Mouse (Mus musculus): ENCODE data around the gene Ints3. TPM values are rescaled to one million over a fixed set of nuclear protein-coding genes. Genes with fewer than 3 reads are reported as not detected.

The Ints3 gene
- polyA plus RNA-seq, 1 experiment, result not detected

DNA sequence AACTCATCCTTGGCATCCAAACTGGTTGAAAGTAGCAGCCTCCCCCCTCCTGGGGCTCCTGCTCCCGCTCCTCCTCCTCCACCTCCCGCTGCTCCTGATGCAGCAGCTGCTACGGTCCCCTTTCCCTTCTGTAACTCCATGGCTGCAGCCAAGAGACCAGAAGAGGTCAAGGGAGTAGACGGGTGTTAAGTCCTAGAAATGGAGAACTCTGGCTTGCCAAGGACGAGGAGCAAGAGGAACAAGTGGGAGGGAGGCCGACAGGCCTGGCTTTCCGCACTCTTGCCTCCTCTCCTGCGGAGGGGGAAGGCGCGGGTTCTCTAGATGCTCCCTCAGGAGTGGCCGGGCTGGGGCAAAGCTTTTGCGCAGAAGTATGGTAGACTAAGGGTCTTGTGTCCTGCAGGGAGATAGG, 607 bp downstream of the Ints3 start:
- no peak for TF ChIP-seq POLR2A (IDR thresholded peaks at IDR 0.05; ENCODE audit: insufficient read depth, low read depth, low read length)
- no peak for TF ChIP-seq CTCF (IDR thresholded peaks at IDR 0.05; ENCODE audit: insufficient read depth, low read depth, low read length)
- Histone ChIP-seq H3K4me1 (ENCODE audit: control insufficient read depth, insufficient read depth, low read length) (peaks cover 4% of the 10 kb centered on the region; the same call in 1 of the 2 replicates), H3K4me3 (ENCODE audit: insufficient read depth, low read depth, low read length) (peak overlapping the region; percentile 66), H3K27ac (ENCODE audit: insufficient read depth, low read depth, low read length) (peak overlapping the region; percentile 88)
- WGBS, result 0% methylated on average over 12 of the region's 12 CpGs

DNA sequence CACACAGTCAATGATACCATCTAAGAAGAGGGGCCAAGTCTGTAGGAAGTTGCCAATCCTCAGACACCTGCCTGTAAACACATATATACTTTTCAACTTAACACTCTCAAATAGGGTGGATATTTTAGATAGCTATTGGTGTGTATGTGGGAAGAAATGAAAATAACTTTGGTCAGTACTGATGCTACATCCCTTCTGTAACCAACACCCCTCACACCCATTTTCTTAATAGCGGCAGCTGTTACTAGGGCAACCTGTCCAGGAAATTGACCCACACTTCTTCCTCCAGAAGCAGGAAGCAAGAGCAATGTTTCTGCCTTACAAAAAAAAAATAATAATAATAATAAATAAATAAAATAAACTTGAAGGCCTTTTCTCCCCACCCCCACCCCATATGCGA, 1.1 kb downstream of the Ints3 start:
- 11% methylated on average over 2 of the region's 2 CpGs for WGBS
- peak overlapping the region; percentile 66 for H3K4me3 ChIP-seq (ENCODE audit: insufficient read depth, low read depth, low read length)
- no peak for TF ChIP-seq CTCF (IDR thresholded peaks at IDR 0.05; ENCODE audit: insufficient read depth, low read depth, low read length)
- TF ChIP-seq POLR2A (IDR thresholded peaks at IDR 0.05; ENCODE audit: insufficient read depth, low read depth, low read length), result no peak
- H3K27ac ChIP-seq (ENCODE audit: insufficient read depth, low read depth, low read length), result no peak overlapping the region
- H3K4me1 ChIP-seq (ENCODE audit: control insufficient read depth, insufficient read depth, low read length), result peaks cover 4% of the 10 kb centered on the region; the same call in 1 of the 2 replicates

DNA sequence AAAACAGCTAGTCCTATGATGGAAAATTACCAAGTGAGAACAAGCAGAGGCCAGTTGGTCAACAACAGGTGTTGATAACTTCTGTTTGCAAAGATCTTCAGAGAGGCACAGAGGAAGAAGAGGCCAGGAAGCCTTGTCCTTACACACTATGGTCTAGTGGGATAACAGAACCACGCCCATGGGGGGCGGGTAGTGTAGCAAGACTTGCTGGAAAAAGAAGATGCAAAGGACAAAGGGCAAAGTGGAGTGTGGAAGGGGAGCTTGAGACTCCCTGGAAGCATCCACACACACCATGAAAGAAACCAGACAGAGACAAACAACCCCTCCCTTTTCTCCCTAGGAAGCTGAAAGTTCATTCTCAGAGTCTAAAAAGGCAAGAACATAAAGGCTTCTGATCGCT, 3.8 kb downstream of the Ints3 start:
- Histone ChIP-seq H3K4me1 (ENCODE audit: control insufficient read depth, insufficient read depth, low read length) (peaks cover 4% of the 10 kb centered on the region; the same call in 1 of the 2 replicates), H3K4me3 (ENCODE audit: insufficient read depth, low read depth, low read length) (no peak overlapping the region), H3K27ac (ENCODE audit: insufficient read depth, low read depth, low read length) (no peak overlapping the region)
- no peak for TF ChIP-seq POLR2A (IDR thresholded peaks at IDR 0.05; ENCODE audit: insufficient read depth, low read depth, low read length)
- no peak for TF ChIP-seq CTCF (IDR thresholded peaks at IDR 0.05; ENCODE audit: insufficient read depth, low read depth, low read length)
- WGBS, result 89% methylated on average over 3 of the region's 3 CpGs

DNA sequence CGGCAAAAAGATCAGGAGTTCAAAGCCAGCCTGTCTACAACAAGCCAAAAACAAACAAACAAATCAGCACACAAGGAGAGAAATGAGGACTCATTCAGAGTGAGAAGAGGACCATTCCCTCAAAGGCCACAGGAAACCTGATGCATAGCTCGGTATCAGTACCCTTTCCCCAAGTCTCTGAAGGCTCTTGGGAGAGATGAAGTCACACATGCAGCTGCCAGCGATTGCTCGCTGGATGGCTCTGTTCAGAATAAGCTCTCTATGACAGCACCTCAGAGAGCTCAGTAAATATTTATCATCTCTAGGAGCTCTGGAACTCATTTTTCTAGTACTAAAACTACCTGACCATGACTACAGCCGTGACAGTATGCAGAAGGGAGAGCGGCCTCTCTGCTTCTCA, 5.2 kb downstream of the Ints3 start:
- TF ChIP-seq CTCF (IDR thresholded peaks at IDR 0.05; ENCODE audit: insufficient read depth, low read depth, low read length) (no peak), POLR2A (IDR thresholded peaks at IDR 0.05; ENCODE audit: insufficient read depth, low read depth, low read length) (no peak)
- 88% methylated on average over 6 of the region's 6 CpGs for WGBS
- no peak overlapping the region for H3K4me3 ChIP-seq (ENCODE audit: insufficient read depth, low read depth, low read length)
- no peak overlapping the region for H3K27ac ChIP-seq (ENCODE audit: insufficient read depth, low read depth, low read length)
- H3K4me1 ChIP-seq (ENCODE audit: control insufficient read depth, insufficient read depth, low read length), result peaks cover 4% of the 10 kb centered on the region; the same call in 1 of the 2 replicates

DNA sequence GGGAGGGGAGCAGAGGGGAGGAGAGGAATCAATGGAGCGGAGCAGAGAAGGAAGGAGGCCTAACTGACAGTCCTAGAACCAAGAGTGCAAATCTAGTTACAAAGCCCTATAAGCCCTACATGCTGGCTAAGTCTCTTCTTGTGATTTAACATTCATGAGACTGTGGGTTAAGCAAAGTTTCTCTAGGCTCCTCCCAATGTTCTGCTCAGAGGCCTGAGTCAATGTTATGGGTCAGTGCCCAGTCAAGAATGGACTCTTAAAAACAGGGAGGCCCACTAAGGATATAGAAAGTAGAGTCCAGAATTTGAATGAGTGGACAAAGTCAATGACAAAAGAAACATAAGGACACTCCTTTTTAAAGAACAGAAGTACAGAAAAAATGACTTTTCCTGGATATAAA, 5.8 kb downstream of the Ints3 start:
- H3K4me3 ChIP-seq (ENCODE audit: insufficient read depth, low read depth, low read length), result no peak overlapping the region

DNA sequence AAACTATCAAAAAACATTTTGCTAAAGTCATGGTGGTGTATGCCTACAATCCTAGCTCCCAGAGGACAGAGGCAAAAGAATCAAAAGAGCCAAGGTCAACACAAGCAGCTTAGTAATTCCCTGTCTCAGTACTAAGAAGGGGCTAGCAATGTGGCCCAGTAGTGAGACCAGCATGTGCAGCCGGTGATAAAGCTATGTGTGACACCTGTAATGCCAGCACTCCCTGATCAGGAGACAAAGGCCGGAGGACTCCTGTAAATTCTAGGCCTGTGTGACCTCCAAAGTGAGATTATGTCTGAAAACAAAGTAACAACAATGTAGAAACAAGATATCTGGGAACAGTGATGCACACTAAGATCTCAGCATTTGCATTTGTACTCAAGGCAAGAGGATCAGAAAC, 7.9 kb downstream of the Ints3 start:
- TF ChIP-seq CTCF (IDR thresholded peaks at IDR 0.05; ENCODE audit: insufficient read depth, low read depth, low read length), result no peak
- no peak for TF ChIP-seq POLR2A (IDR thresholded peaks at IDR 0.05; ENCODE audit: insufficient read depth, low read depth, low read length)
- no peak overlapping the region for H3K27ac ChIP-seq (ENCODE audit: insufficient read depth, low read depth, low read length)
- H3K4me1 ChIP-seq (ENCODE audit: control insufficient read depth, insufficient read depth, low read length), result peaks cover 2% of the 10 kb centered on the region; the same call in 1 of the 2 replicates
- no peak overlapping the region for H3K4me3 ChIP-seq (ENCODE audit: insufficient read depth, low read depth, low read length)
- 93% methylated on average over 2 of the region's 2 CpGs for WGBS

More for the DNA sequence above, 5.8 kb downstream of the Ints3 start:
- 91% methylated on average over 1 of the region's 1 CpGs for WGBS
- no peak for TF ChIP-seq CTCF (IDR thresholded peaks at IDR 0.05; ENCODE audit: insufficient read depth, low read depth, low read length)
- TF ChIP-seq POLR2A (IDR thresholded peaks at IDR 0.05; ENCODE audit: insufficient read depth, low read depth, low read length), result no peak
- Histone ChIP-seq H3K27ac (ENCODE audit: insufficient read depth, low read depth, low read length) (no peak overlapping the region), H3K4me1 (ENCODE audit: control insufficient read depth, insufficient read depth, low read length) (peaks cover 4% of the 10 kb centered on the region; the same call in 1 of the 2 replicates)

DNA sequence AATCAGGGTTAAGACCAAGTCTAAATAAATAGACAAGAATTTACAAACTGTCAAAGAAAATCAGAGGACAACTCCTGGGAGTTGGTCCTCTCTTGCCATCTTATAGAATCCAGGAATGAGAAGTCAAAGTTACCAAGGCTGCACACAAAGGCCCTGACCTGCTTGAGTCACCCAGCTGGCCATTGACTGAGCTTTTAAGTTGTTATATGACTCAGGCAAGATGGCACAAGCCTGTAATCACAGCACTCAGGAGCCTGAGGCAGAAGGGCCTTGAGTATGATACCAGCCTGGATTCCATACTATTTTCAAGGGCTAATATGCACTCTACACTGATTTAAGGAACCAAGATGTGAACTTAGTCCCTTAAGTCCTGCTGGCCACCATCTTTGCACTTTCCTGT, 9.9 kb downstream of the Ints3 start:
- Histone ChIP-seq H3K27ac (ENCODE audit: insufficient read depth, low read depth, low read length) (no peak overlapping the region), H3K4me3 (ENCODE audit: insufficient read depth, low read depth, low read length) (no peak overlapping the region), H3K4me1 (ENCODE audit: control insufficient read depth, insufficient read depth, low read length) (peaks cover 1% of the 10 kb centered on the region; the same call in 1 of the 2 replicates)
- TF ChIP-seq POLR2A (IDR thresholded peaks at IDR 0.05; ENCODE audit: insufficient read depth, low read depth, low read length), result no peak
- TF ChIP-seq CTCF (IDR thresholded peaks at IDR 0.05; ENCODE audit: insufficient read depth, low read depth, low read length), result no peak

DNA sequence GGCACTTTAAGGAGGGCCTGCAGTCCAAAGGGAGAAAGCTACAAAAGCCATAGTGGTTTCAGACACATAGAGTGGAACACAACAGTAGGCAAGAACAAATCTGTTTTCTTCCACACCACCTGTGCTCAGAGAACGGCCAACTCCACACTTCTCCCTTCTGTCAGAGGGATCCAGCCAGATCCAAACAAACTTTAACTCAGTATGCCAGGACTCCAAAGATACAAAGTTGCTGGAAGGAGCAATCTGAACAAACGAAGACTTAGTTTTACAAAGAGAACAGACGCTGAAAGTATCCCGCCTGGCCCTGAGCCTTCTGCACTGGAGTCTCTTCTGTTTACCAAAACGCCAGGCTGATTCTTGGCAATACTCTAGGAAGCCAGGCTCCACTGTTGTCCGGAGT, 12.7 kb downstream of the Ints3 start:
- Histone ChIP-seq H3K27ac (ENCODE audit: insufficient read depth, low read depth, low read length) (no peak overlapping the region), H3K4me1 (ENCODE audit: control insufficient read depth, insufficient read depth, low read length) (no peaks in the 10 kb centered on the region; the same call in 1 of the 2 replicates), H3K4me3 (ENCODE audit: insufficient read depth, low read depth, low read length) (no peak overlapping the region)
- WGBS, result 68% methylated on average over 6 of the region's 6 CpGs
- TF ChIP-seq CTCF (IDR thresholded peaks at IDR 0.05; ENCODE audit: insufficient read depth, low read depth, low read length) (no peak), POLR2A (IDR thresholded peaks at IDR 0.05; ENCODE audit: insufficient read depth, low read depth, low read length) (no peak)

DNA sequence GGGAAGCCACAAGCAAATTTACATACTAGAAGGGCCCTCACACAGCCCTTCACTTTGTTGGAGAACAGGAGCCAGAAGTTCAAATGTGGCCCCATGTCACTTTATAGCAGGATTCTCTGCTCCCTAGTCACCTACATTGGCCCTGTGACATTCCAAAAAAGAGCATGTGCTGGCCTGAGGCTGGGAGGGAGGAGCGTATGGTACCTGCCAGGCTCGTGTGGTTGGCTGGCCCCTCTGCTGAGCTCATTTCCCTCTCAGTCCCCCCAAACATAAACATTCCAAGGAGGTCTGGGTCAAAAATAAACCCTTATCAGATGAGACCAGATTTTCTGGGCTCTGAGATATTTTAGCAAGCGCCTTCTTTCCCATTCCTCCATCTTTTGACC, 20.4 kb downstream of the Ints3 start:
- TF ChIP-seq CTCF (IDR thresholded peaks at IDR 0.05; ENCODE audit: insufficient read depth, low read depth, low read length) (no peak), POLR2A (IDR thresholded peaks at IDR 0.05; ENCODE audit: insufficient read depth, low read depth, low read length) (no peak)
- Histone ChIP-seq H3K27ac (ENCODE audit: insufficient read depth, low read depth, low read length) (no peak overlapping the region), H3K4me1 (ENCODE audit: control insufficient read depth, insufficient read depth, low read length) (no peaks in the 10 kb centered on the region), H3K4me3 (ENCODE audit: insufficient read depth, low read depth, low read length) (no peak overlapping the region)
- 84% methylated on average over 3 of the region's 3 CpGs for WGBS
